Mouse (Mus musculus) forebrain, embryonic 15.5 days (tissue): ENCODE measurements around the gene Rhod. TPM values are rescaled to one million over a fixed set of nuclear protein-coding genes. Genes with fewer than 3 reads are reported as not detected.
A peak's percentile ranks its signal among the peaks of the same experiment; 100 is the strongest.

ENCODE experiments used
- ATAC-seq: fragments of 200-750 bp; cut with Nextera tagmentation; replicated peaks from 2 replicates; pipeline ENCODE4 v1.8.0; 2017; ENCODE audit warnings: mild to moderate bottlenecking, moderate TSS enrichment, moderate library complexity
- H3K27ac ChIP-seq: fragments of 300-500 bp; sonication (generic); replicated peaks from 2 replicates; pipeline ENCODE4 v1.5.1; 2015; ENCODE audit warnings: mild to moderate bottlenecking, inconsistent platforms
- H3K27me3 ChIP-seq: fragments of 300-500 bp; sonication (generic); 2 replicates; pipeline ENCODE4 v1.6.1; 2015; ENCODE audit warnings: inconsistent platforms
- H3K36me3 ChIP-seq: fragments of 300-500 bp; sonication (generic); 2 replicates; pipeline ENCODE4 v1.6.1; 2015; ENCODE audit warnings: mild to moderate bottlenecking, inconsistent platforms
- H3K4me1 ChIP-seq: fragments of 300-500 bp; sonication (generic); 2 replicates; pipeline ENCODE4 v1.6.1; 2015; ENCODE audit warnings: inconsistent platforms
- H3K4me2 ChIP-seq: fragments of 300-500 bp; sonication (generic); replicated peaks from 2 replicates; pipeline ENCODE4 v1.6.1; 2015; ENCODE audit warnings: mild to moderate bottlenecking, inconsistent platforms
- H3K4me3 ChIP-seq: fragments of 300-500 bp; sonication (generic); 2 replicates; pipeline ENCODE4 v1.5.1; 2015; ENCODE audit warnings: mild to moderate bottlenecking, inconsistent platforms
- H3K9ac ChIP-seq: fragments of 300-500 bp; sonication (generic); replicated peaks from 2 replicates; pipeline ENCODE4 v1.6.1; 2015; ENCODE audit warnings: mild to moderate bottlenecking, inconsistent platforms
- H3K9me3 ChIP-seq: fragments of 300-500 bp; sonication (generic); 2 replicates; pipeline ENCODE4 v1.6.1; 2016; ENCODE audit warnings: inconsistent platforms
- WGBS: fragments of 180-500 bp; shearing (Covaris S2); methylation state at CpG from one replicate; pipeline ENCODE4 v1.1.7; 2015; ENCODE audit warnings: mixed read lengths; 5-methylcytosine and 5-hydroxymethylcytosine counted together
- polyA plus RNA-seq: library from polyadenylated mRNA; unstranded; fragments of >200 nt; fragmentation: Nextera tagmentation; extraction: Ambion mirVana; gene quantifications from 2 replicates; pipeline ENCODE4 v1.2.1, GENCODE M21; 2015

Rhod gene
- polyA plus RNA-seq, 1 experiment from 2014 or later = 5.1 TPM

DNA sequence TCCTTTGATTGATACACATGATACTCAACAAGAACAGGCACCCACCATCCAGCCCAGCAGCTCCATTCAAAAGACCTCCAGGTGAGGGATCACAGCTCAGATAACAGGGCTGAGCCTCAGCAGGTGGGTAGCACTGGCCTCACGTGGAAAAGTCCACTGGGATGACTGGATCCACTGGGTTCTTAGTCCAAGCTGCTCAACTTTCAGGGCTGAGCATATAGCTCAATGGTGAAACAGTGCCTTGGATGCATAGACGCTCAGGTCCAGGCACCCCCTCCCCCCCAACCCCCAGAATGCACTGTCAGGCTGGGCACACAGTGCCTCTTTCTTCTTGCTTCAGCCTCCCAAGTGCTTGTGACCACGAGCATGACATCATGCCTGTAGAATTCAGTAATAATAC is 16.2 kb downstream of the Rhod start:
- Histone ChIP-seq H3K27me3 (no peaks in the 10 kb centered on the region), H3K9ac (no peak overlapping the region), H3K4me3 (no peak overlapping the region), H3K36me3 (no peaks in the 10 kb centered on the region), H3K9me3 (no peaks in the 10 kb centered on the region), H3K4me2 (no peak overlapping the region), H3K27ac (no peak overlapping the region), H3K4me1 (no peaks in the 10 kb centered on the region)
- 63% methylated on average over 3 of the region's 3 CpGs for WGBS
- ATAC-seq = no peak

DNA sequence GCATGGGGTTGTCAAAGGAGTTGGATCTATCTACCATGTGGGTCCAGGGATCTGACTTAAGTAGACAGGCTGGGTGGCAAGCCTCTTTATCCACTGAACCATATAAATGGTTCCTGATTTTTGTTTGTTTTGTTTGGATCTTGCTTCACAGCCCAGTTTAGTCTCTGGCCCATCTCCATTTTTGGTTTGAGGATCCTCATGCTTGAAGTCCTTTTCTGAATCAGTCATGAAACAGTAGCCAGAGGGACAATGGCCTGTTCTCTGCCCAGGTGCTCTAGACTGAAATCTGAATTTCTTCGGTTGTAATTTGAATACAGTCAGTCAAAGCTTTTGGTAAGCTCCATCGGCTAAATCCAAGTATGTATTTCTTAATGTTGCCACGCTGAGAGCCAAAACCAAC is 16.7 kb downstream of the Rhod start:
- Histone ChIP-seq H3K9me3 (no peaks in the 10 kb centered on the region), H3K27me3 (no peaks in the 10 kb centered on the region)
- 95% methylated on average over 3 of the region's 3 CpGs for WGBS

GRCm38 (mm10) chr19:4420153-4420910 is 18.9 kb downstream of the Rhod start:
- H3K4me3 ChIP-seq = no peak overlapping the region
- H3K27me3 ChIP-seq = no peaks in the 10 kb centered on the region
- no peaks in the 10 kb centered on the region for H3K36me3 ChIP-seq
- no peak for ATAC-seq
- H3K27ac ChIP-seq = no peak overlapping the region
- no peak overlapping the region for H3K4me2 ChIP-seq
- H3K9me3 ChIP-seq = no peaks in the 10 kb centered on the region
- WGBS = 89% methylated on average over 8 of the region's 8 CpGs
- H3K9ac ChIP-seq = no peak overlapping the region
- no peaks in the 10 kb centered on the region for H3K4me1 ChIP-seq

More for the DNA sequence above, 16.7 kb downstream of the Rhod start:
- no peak overlapping the region for H3K4me3 ChIP-seq
- no peak overlapping the region for H3K9ac ChIP-seq
- H3K36me3 ChIP-seq = no peaks in the 10 kb centered on the region
- H3K27ac ChIP-seq = no peak overlapping the region
- H3K4me1 ChIP-seq = no peaks in the 10 kb centered on the region
- no peak for ATAC-seq
- no peak overlapping the region for H3K4me2 ChIP-seq

- Histone ChIP-seq H3K27ac (no peak overlapping the region), H3K9me3 (no peaks in the 10 kb centered on the region), H3K36me3 (no peaks in the 10 kb centered on the region), H3K4me3 (no peak overlapping the region), H3K4me2 (no peak overlapping the region), H3K9ac (no peak overlapping the region), H3K27me3 (no peaks in the 10 kb centered on the region), H3K4me1 (no peaks in the 10 kb centered on the region)
- no peak for ATAC-seq
- WGBS = 92% methylated on average over 5 of the region's 5 CpGs
These were observed 19.5 kb downstream of the Rhod start for GRCm38 (mm10) chr19:4419711-4420110.

- Histone ChIP-seq H3K36me3 (no peaks in the 10 kb centered on the region), H3K27me3 (no peaks in the 10 kb centered on the region), H3K27ac (no peak overlapping the region), H3K4me3 (no peak overlapping the region), H3K9me3 (no peaks in the 10 kb centered on the region; the same call in 1 of the 2 replicates), H3K9ac (no peak overlapping the region), H3K4me2 (no peak overlapping the region), H3K4me1 (no peaks in the 10 kb centered on the region)
- no peak for ATAC-seq
These were observed 21.5 kb downstream of the Rhod start for GRCm38 (mm10) chr19:4417713-4418112.

DNA sequence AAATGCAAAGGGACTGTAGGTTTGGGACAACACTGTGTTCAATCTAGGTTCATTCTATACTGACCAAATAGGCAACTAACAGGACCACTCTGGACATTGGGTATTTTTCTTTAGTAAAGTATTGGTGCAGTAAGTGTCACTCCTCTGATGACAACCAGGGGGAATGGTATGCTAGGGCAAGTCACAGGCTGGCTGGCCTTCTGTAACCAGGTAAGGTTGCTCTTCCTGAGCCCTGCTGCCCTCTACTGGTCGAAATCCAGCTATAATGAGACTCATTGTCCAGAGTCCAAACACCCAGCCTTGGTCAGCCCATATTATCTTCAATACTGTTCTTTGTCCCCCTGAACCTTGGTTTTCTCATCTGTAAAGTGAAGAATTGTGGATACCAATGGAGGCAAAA is 22.0 kb downstream of the Rhod start:
- ATAC-seq = no peak
- no peak overlapping the region for H3K4me3 ChIP-seq
- no peaks in the 10 kb centered on the region for H3K27me3 ChIP-seq
- no peak overlapping the region for H3K9ac ChIP-seq
- no peak overlapping the region for H3K27ac ChIP-seq
- WGBS = 0% methylated on average over 1 of the region's 1 CpGs
- no peaks in the 10 kb centered on the region for H3K36me3 ChIP-seq
- no peaks in the 10 kb centered on the region for H3K4me1 ChIP-seq
- H3K4me2 ChIP-seq = no peak overlapping the region
- no peaks in the 10 kb centered on the region; the same call in 1 of the 2 replicates for H3K9me3 ChIP-seq

DNA sequence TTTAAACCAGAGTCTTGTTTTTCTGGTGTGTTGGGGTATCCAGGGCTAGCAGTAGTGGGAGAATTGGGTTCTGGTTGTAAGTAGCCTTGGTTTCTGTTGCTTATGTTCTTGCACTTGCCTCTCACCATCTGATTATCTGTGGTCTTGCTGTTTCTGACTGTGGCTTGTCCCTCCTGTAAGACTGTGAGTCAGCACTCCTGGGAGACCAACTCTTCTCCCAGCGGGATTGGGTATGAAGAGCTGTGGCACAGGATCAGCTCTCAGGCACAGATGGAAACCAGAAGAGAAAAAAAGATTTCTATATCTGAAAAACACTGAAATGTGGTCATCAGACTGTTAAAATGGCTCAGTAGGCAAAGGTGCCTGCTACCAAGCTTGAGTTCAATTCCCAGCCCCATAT is 24.6 kb downstream of the Rhod start:
- H3K4me3 ChIP-seq = no peak overlapping the region
- no peak overlapping the region for H3K27ac ChIP-seq
- WGBS = 73% methylated on average over 1 of the region's 1 CpGs
- H3K4me2 ChIP-seq = no peak overlapping the region
- no peaks in the 10 kb centered on the region; the same call in 1 of the 2 replicates for H3K9me3 ChIP-seq
- no peaks in the 10 kb centered on the region for H3K36me3 ChIP-seq
- no peak overlapping the region for H3K9ac ChIP-seq
- ATAC-seq = no peak
- no peaks in the 10 kb centered on the region for H3K4me1 ChIP-seq
- H3K27me3 ChIP-seq = no peaks in the 10 kb centered on the region

DNA sequence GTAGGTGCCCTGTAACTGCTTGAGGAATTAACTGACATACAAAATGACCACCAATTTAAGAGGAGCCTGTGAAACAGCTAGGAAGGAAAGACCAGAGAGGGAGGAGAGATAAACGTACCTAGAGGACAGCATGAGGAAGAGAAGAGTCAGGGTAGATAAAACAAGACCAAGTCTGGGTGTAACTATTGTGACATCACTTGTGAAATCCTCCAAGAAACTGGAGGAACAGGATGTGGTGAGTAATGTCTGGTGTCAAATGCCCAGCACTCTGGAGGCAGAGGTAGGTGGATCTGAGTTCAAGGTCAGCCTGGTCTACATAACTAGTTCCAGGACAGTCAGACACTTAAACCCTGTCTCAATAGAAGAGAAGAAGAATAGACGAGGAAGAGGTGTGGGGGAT is 30.2 kb downstream of the Rhod start:
- ATAC-seq = no peak
- H3K9me3 ChIP-seq = no peaks in the 10 kb centered on the region; the same call in 1 of the 2 replicates
- H3K4me1 ChIP-seq = no peaks in the 10 kb centered on the region
- WGBS = 81% methylated on average over 2 of the region's 2 CpGs
- H3K4me3 ChIP-seq = no peak overlapping the region
- H3K36me3 ChIP-seq = no peaks in the 10 kb centered on the region
- H3K27ac ChIP-seq = no peak overlapping the region
- H3K9ac ChIP-seq = no peak overlapping the region
- no peaks in the 10 kb centered on the region for H3K27me3 ChIP-seq
- no peak overlapping the region for H3K4me2 ChIP-seq

DNA sequence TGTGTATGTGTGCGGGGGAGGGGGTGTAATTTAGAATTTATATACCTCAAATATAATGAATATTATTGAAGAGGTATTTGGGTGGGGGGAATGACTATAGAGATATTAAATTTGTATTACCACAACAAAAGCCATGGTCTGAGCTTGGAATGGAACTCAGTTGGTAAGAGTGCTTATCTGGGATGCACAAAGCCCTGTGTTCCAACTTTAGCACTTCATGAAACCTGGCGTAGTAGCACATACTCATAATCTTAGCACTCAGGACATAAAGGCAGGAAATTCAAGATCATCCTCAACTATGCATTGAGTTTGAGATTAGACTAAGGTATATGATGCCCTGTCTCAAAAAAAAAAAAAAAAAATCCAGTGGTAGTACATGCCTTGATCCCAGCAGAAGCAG is 34.4 kb downstream of the Rhod start:
- 92% methylated on average over 2 of the region's 2 CpGs for WGBS
- Histone ChIP-seq H3K4me1 (no peaks in the 10 kb centered on the region), H3K9ac (no peak overlapping the region), H3K4me2 (no peak overlapping the region), H3K27ac (no peak overlapping the region), H3K4me3 (no peak overlapping the region), H3K9me3 (no peaks in the 10 kb centered on the region), H3K36me3 (no peaks in the 10 kb centered on the region), H3K27me3 (no peaks in the 10 kb centered on the region)
- ATAC-seq = no peak

GRCm38 (mm10) chr19:4398959-4399358 is 40.3 kb downstream of the Rhod start:
- H3K9me3 ChIP-seq = no peaks in the 10 kb centered on the region
- 74% methylated on average over 4 of the region's 4 CpGs for WGBS
- H3K36me3 ChIP-seq = no peaks in the 10 kb centered on the region
- H3K9ac ChIP-seq = no peak overlapping the region
- no peaks in the 10 kb centered on the region for H3K27me3 ChIP-seq
- ATAC-seq = no peak
- no peak overlapping the region for H3K4me2 ChIP-seq
- peaks cover 23% of the 10 kb centered on the region for H3K4me1 ChIP-seq
- no peak overlapping the region for H3K4me3 ChIP-seq
- no peak overlapping the region for H3K27ac ChIP-seq

DNA sequence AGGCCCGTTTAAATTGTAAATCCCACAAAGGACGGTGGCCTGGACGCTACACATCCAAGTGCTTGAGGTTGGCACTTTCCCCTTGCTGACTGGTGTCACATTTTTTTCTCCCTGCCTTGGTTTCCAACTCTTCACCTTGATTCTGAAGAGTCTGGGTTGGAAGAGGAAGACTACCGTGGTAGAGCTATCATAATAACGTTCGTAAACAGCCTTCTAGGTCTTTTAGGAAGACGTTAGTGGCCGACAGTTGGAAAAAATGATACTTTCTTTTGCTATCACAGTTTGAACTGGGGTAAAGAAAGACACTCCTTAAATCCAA is 40.6 kb downstream of the Rhod start:
- H3K4me1 ChIP-seq = peaks cover 25% of the 10 kb centered on the region
- H3K9me3 ChIP-seq = no peaks in the 10 kb centered on the region
- ATAC-seq = no peak
- peak overlapping the region; percentile 69 for H3K9ac ChIP-seq
- WGBS = 33% methylated on average over 8 of the region's 8 CpGs
- H3K27ac ChIP-seq = peak overlapping the region; percentile 86; the same call in 1 of the 2 replicates
- peak overlapping the region; percentile 89 for H3K4me2 ChIP-seq
- no peaks in the 10 kb centered on the region for H3K36me3 ChIP-seq
- peak overlapping the region; percentile 96 for H3K4me3 ChIP-seq
- H3K27me3 ChIP-seq = no peaks in the 10 kb centered on the region

DNA sequence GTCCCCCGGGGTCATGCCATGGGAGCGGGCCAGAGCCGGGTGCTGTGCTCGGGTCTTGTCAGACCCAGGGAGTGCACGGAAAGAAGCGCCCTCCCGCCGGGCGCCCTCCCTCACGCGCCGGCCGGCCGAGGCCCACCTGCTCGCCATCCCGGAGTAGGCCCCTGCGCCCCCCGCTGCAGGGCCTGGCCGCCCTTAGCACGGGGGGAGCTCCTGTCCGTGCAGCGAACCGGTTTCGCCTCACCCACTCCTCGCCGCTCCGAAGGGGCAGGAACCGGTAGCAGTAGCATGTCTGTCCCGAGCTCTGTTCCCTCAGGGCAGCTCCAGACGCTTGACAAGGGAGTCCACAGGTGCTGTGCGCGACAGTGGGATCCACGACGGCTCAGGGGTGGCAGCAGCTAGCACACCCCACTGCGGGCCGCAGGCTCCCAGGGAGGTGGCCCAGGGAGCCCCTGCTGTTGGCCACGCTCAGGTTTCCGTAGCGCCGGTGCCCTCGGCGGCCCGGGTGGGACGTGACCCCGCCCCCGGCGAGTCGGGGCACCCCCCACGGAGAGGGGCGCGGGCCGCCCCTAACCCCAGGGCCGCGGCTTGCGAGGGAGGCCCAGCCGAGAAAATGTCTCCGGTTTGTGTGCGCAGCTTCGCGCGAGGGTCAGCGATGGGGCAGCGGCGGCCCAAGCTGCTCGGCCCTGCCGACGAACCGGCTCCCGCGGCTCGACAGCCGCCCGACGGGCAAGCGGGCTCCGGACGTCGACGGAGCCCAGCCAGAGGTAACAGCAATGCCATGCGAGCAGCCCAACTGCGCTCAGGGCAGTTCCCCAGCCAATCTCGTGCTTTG is 41.2 kb downstream of the Rhod start, which contains the start of gene Kdm2a:
TSS of gene Kdm2a (minus strand) at position 488 of the 832 bp plus-strand sequence.
- H3K9ac ChIP-seq = peak within 1 kb of the TSS; percentile 69
- peak; percentile 53 for ATAC-seq
- H3K4me3 ChIP-seq = peak within 1 kb of the TSS; percentile 96
- H3K9me3 ChIP-seq = no peaks in the 10 kb centered on the region
- H3K4me1 ChIP-seq = peaks cover 31% of the 10 kb centered on the region
- H3K27ac ChIP-seq = peak within 1 kb of the TSS; percentile 86
- H3K27me3 ChIP-seq = no peaks in the 10 kb centered on the region
- peaks cover 2% of the 10 kb centered on the region for H3K36me3 ChIP-seq
- WGBS = 2% methylated on average over 81 of the region's 82 CpGs
- peak within 1 kb of the TSS; percentile 89 for H3K4me2 ChIP-seq
